Mouse (Mus musculus): ENCODE measurements around the gene Gtsf1.

DNA sequence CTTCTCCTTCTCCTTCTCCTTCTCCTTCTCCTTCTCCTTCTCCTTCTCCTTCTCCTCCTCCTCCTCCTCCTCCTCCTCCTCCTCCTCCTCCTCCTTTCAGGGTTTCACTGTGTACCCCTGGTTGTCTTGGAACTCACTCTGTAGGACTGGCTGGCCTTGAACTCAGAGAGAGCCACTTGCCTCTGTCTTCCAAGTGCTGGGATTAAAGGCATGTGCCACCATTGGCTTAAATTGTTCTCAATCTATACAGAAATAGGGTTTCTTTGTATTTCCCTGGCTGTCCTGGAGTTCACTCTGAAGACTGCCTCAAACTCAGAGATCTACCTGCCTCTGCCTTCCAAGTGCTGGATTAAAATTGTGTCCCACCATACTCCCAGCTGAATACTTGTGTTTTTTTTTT, 57.8 kb downstream of the Gtsf1 start:
- TF ChIP-seq CTCF (IDR thresholded peaks at IDR 0.05; ENCODE audit: borderline replicate concordance, extremely low read depth, insufficient read depth, insufficient read length) (no peak), POLR2A (IDR thresholded peaks at IDR 0.05; ENCODE audit: borderline replicate concordance, extremely low read depth, insufficient read depth, insufficient read length, poor library complexity, severe bottlenecking) (no peak)

Measured in brain, embryonic 14.5 days (tissue).